Mouse (Mus musculus): Measurements from ENCODE around the gene Nup50. TPM values are rescaled to one million over a fixed set of nuclear protein-coding genes. Genes with fewer than 3 reads are reported as not detected.

Gene Nup50
- total RNA-seq, 2 experiments from 2014 or later = 12.8 to 15.6 TPM

GRCm38 (mm10) chr15:84987874-84988825 is 64.9 kb downstream of the Nup50 start, which contains the start of gene 5031439G07Rik:
TSS of gene 5031439G07Rik (minus strand) at chr15:84988551.
- DNase-seq (ENCODE audit: low spot score) = peak; percentile 95

DNA sequence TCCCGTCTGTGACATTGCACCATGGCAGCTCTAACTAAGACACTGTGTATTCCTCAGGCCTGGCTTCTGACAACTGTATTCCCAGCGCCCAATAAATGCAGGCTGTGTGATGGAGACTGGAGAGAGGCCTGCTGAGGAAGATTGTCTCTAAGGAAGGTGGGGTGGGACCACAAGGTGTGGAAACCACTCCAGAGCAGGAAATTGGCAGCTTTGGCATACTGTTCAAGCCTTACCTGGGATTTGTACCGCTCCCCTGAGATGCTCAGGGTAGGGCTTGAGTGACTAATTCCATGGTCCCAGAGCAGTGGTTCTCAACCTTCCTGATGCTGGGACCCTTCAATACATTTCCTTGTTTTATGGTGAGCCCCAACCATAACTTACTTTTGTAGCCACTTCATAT is 65.9 kb downstream of the Nup50 start:
- DNase-seq (ENCODE audit: low spot score) = no peak

GRCm38 (mm10) chr15:84989771-84990170 is 66.6 kb downstream of the Nup50 start:
- no peak for DNase-seq (ENCODE audit: low spot score)

Small RNAs within 50 kb of the gene (microRNA-seq; reads per million reads assigned to microRNA genes)
- 755 reads per million, percentile 80 among the genes with 10 or more reads in this experiment for gene Mir1249

Other genes with a start within 250 kb of the Nup50 start
- under 1 TPM in 1 of 2 experiments, not detected in 1; 0.14 TPM for gene Arhgap8, start 203.4 kb upstream of the Nup50 start, total RNA-seq (2021)
- gene Phf21b, start 67.4 kb upstream of the Nup50 start, total RNA-seq (2021) = under 1 TPM; 0.23 to 0.57 TPM
- gene Gm29666, start 3.4 kb upstream of the Nup50 start, total RNA-seq (2021) = under 1 TPM; 0.09 to 0.14 TPM
- 10 to 100 TPM; 79.2 to 99.4 TPM for gene 5031439G07Rik, start 65.1 kb downstream of the Nup50 start, total RNA-seq (2021)
- gene Upk3a, start 93.7 kb downstream of the Nup50 start, total RNA-seq (2021) = not detected
- 1 to 10 TPM; 3.9 to 4.5 TPM for gene Fam118a, start 105.5 kb downstream of the Nup50 start, total RNA-seq (2021)
- gene Smc1b, start 208.6 kb downstream of the Nup50 start, total RNA-seq (2021) = not detected
- not detected for gene Ribc2, start 208.7 kb downstream of the Nup50 start, total RNA-seq (2021)

Measured in gastrocnemius, adult 18-20 months (tissue).